Mouse (Mus musculus) kidney, adult 2 months (tissue): ENCODE measurements around the gene Abl1.

Source experiments
- CTCF ChIP-seq: fragments of 200-500 bp; conservative IDR thresholded peaks from 2 replicates; pipeline ENCODE4 v1.5.1; 2011; ENCODE audit warnings: low read depth, mild to moderate bottlenecking, control low read depth, low read length, moderate library complexity, mixed read lengths; ENCODE audit not compliant: insufficient read depth, insufficient read length
- POLR2A ChIP-seq: fragments of 200-500 bp; IDR thresholded peaks from one replicate; pipeline ENCODE4 v1.6.1; 2011; ENCODE audit warnings: low read depth, low read length, control low read depth

DNA sequence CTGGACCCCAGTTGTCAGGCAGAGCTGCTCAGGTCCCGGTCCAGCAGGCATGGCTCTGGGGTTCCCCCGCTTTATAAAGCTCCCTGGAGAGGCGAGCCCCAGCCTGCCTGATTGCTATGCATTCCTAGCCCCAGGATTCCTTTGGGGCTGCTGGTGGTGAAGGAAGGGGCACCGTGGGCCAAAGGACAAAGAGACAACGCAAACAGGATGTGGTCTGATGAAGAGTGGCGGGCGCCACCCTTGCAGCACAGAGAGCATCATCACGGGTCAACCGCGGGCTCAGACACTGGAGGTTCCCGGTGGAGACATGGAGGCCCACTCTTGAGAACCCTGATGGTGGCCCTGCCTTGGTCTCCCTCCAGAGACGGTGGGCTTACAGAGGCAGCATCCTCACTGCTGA, 122.3 kb downstream of the Abl1 start, which contains the start of gene Qrfp:
- TF ChIP-seq POLR2A (no peak), CTCF (no peak)
